Mouse (Mus musculus): ENCODE results near the gene Cryzl2. TPM values are rescaled to one million over a fixed set of nuclear protein-coding genes. Genes with fewer than 3 reads are reported as not detected.

Gene Cryzl2
- polyA plus RNA-seq (2015; fragmentation: Nextera tagmentation; extraction: Ambion mirVana), result 11.4 and 13.4 TPM in 2 replicates

GRCm38 (mm10) chr1:157458421-157459208 is at the start of gene Cryzl2:
TSS of gene Cryzl2 (plus strand) at chr1:157458577.
- WGBS, result 9% methylated on average over 25 of the region's 29 CpGs
- H3K27ac ChIP-seq, result no peak within 1 kb of the TSS

DNA sequence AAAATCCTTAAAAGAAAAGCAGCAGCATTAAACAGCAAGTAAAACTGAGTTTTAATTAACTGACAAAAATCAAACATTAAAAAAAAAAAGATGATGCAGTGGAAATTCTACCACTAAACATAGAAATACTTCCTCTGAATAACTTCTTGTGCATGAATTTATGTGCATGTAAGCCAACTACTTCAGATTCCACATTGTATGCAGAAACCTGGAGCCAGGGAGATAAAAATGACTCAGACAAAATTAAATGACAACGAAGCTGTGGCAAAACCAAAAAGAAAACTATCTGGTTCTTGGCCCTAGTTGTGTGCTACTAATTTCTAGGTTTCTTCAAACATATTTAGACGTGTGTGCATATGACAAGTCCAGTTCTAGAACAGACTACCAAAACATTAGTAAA is 48.7 kb upstream of the Cryzl2 start:
- ATAC-seq (ENCODE audit: borderline replicate concordance, extremely low read depth, low FRiP score, low TSS enrichment), result no peak
- no peaks in the 10 kb centered on the region for H3K9me3 ChIP-seq
- 77% methylated on average over 2 of the region's 2 CpGs for WGBS
- no peaks in the 10 kb centered on the region for H3K27me3 ChIP-seq
- no peak overlapping the region for H3K4me2 ChIP-seq
- H3K9ac ChIP-seq, result no peak overlapping the region
- no peak overlapping the region for H3K27ac ChIP-seq
- peaks cover 21% of the 10 kb centered on the region for H3K4me1 ChIP-seq
- no peaks in the 10 kb centered on the region for H3K36me3 ChIP-seq
- H3K4me3 ChIP-seq, result no peak overlapping the region

More at GRCm38 (mm10) chr1:157458421-157459208, at the start of gene Cryzl2:
- peaks cover 6% of the 10 kb centered on the region for H3K4me1 ChIP-seq
- peak; percentile 94 for ATAC-seq (ENCODE audit: borderline replicate concordance, extremely low read depth, low FRiP score, low TSS enrichment)
- H3K4me2 ChIP-seq, result peak within 1 kb of the TSS; percentile 80
- peak within 1 kb of the TSS; percentile 46 for H3K9ac ChIP-seq
- H3K9me3 ChIP-seq, result no peaks in the 10 kb centered on the region
- no peaks in the 10 kb centered on the region for H3K27me3 ChIP-seq
- peak within 1 kb of the TSS; percentile 42 for H3K4me3 ChIP-seq
- H3K36me3 ChIP-seq, result no peaks in the 10 kb centered on the region

- Histone ChIP-seq H3K27me3 (no peaks in the 10 kb centered on the region), H3K4me3 (peak overlapping the region; percentile 91), H3K4me2 (peak overlapping the region; percentile 87), H3K4me1 (peaks cover 21% of the 10 kb centered on the region), H3K27ac (0 out of 2 replicates have a peak overlapping the region, but pooled peaks have one; percentile 96), H3K9ac (peak overlapping the region; percentile 69; the same call in 1 of the 2 replicates), H3K36me3 (no peaks in the 10 kb centered on the region), H3K9me3 (no peaks in the 10 kb centered on the region)
- no peak for ATAC-seq (ENCODE audit: borderline replicate concordance, extremely low read depth, low FRiP score, low TSS enrichment)
- 17% methylated on average over 8 of the region's 8 CpGs for WGBS
These were observed 47.4 kb upstream of the Cryzl2 start for GRCm38 (mm10) chr1:157410937-157411336.

- H3K27ac ChIP-seq, result peak overlapping the region; percentile 96
- H3K4me1 ChIP-seq, result peaks cover 21% of the 10 kb centered on the region
- no peak for ATAC-seq (ENCODE audit: borderline replicate concordance, extremely low read depth, low FRiP score, low TSS enrichment)
- H3K36me3 ChIP-seq, result no peaks in the 10 kb centered on the region
- H3K9me3 ChIP-seq, result no peaks in the 10 kb centered on the region
- under 1% methylated on average over 4 of the region's 4 CpGs for WGBS
- H3K4me2 ChIP-seq, result peak overlapping the region; percentile 87
- H3K4me3 ChIP-seq, result peak overlapping the region; percentile 91
- peak overlapping the region; percentile 69 for H3K9ac ChIP-seq
- H3K27me3 ChIP-seq, result no peaks in the 10 kb centered on the region
These were observed 47.1 kb upstream of the Cryzl2 start for GRCm38 (mm10) chr1:157411341-157411710.

DNA sequence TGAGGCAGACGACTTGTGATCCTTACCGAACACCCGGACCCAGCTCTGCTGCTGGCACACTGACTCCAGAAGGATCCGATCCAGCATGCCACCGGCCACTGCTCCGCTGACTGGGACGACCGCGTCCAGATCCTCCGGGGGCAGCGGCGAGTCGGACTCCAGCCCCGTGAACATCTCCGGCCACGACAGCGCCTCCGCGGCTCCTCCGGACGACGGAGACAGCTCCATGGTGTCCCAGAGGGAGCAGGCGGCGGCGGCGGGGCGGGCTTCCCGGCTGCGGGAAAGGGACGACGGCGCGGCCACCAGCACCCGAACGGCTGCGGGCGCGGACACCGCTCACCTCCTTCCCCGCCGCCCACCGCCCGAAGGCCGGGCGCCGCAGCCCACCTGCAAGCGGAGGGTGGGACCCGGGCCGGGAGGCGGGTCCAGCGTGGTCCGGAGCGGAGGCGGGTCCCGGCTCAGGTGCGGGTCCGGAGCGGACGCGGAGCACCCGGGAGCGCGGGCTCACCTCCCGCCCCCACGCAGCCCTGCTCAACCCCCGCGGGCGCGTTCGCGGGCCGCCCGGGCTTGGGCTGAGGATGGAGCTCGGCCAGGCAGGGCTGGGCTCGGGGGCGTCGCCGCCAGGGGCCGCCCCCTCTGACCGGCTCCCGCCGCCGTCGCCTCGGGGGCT is 46.5 kb upstream of the Cryzl2 start:
- 0% methylated on average over 68 of the region's 85 CpGs for WGBS
- Histone ChIP-seq H3K27me3 (no peaks in the 10 kb centered on the region), H3K9me3 (no peaks in the 10 kb centered on the region), H3K4me2 (peak overlapping the region; percentile 87), H3K36me3 (no peaks in the 10 kb centered on the region), H3K4me3 (peak overlapping the region; percentile 91), H3K4me1 (peaks cover 21% of the 10 kb centered on the region), H3K9ac (peak overlapping the region; percentile 69), H3K27ac (peak overlapping the region; percentile 96)
- ATAC-seq (ENCODE audit: borderline replicate concordance, extremely low read depth, low FRiP score, low TSS enrichment), result peak; percentile 91

GRCm38 (mm10) chr1:157412454-157413369 is 45.7 kb upstream of the Cryzl2 start, which contains the start of gene Rasal2:
TSS of gene Rasal2 (minus strand) at chr1:157412595.
- peaks cover 21% of the 10 kb centered on the region for H3K4me1 ChIP-seq
- whole genome bisulfite sequencing, result under 1% methylated on average over 54 of the region's 62 CpGs
- H3K27ac ChIP-seq, result peak within 1 kb of the TSS; percentile 96
- H3K4me2 ChIP-seq, result peak within 1 kb of the TSS; percentile 87
- no peaks in the 10 kb centered on the region for H3K36me3 ChIP-seq
- H3K4me3 ChIP-seq, result peak within 1 kb of the TSS; percentile 91
- peak; percentile 96 for ATAC-seq (ENCODE audit: borderline replicate concordance, extremely low read depth, low FRiP score, low TSS enrichment)
- H3K27me3 ChIP-seq, result no peaks in the 10 kb centered on the region
- H3K9ac ChIP-seq, result peak within 1 kb of the TSS; percentile 69
- H3K9me3 ChIP-seq, result no peaks in the 10 kb centered on the region

GRCm38 (mm10) chr1:157415771-157416170 is 42.6 kb upstream of the Cryzl2 start:
- WGBS, result 61% methylated on average over 3 of the region's 3 CpGs
- Histone ChIP-seq H3K27me3 (no peaks in the 10 kb centered on the region), H3K27ac (peak overlapping the region; percentile 41; the same call in 1 of the 2 replicates), H3K36me3 (peaks cover 6% of the 10 kb centered on the region), H3K9ac (no peak overlapping the region), H3K4me3 (no peak overlapping the region), H3K4me2 (peak overlapping the region; percentile 8; the same call in 1 of the 2 replicates), H3K4me1 (peaks cover 8% of the 10 kb centered on the region), H3K9me3 (no peaks in the 10 kb centered on the region)
- ATAC-seq (ENCODE audit: borderline replicate concordance, extremely low read depth, low FRiP score, low TSS enrichment), result no peak

- Histone ChIP-seq H3K4me3 (no peak overlapping the region), H3K4me2 (no peak overlapping the region), H3K27ac (no peak overlapping the region), H3K27me3 (no peaks in the 10 kb centered on the region), H3K9me3 (no peaks in the 10 kb centered on the region), H3K4me1 (no peaks in the 10 kb centered on the region), H3K36me3 (peaks cover 6% of the 10 kb centered on the region), H3K9ac (no peak overlapping the region)
- 73% methylated on average over 2 of the region's 2 CpGs for WGBS
- no peak for ATAC-seq (ENCODE audit: borderline replicate concordance, extremely low read depth, low FRiP score, low TSS enrichment)
These were observed 41.7 kb upstream of the Cryzl2 start for GRCm38 (mm10) chr1:157416628-157417027.

GRCm38 (mm10) chr1:157417414-157417813 is 41.0 kb upstream of the Cryzl2 start:
- Histone ChIP-seq H3K4me3 (no peak overlapping the region), H3K27me3 (no peaks in the 10 kb centered on the region), H3K36me3 (peaks cover 6% of the 10 kb centered on the region), H3K4me1 (no peaks in the 10 kb centered on the region), H3K4me2 (no peak overlapping the region), H3K27ac (peak overlapping the region; percentile 54), H3K9me3 (no peaks in the 10 kb centered on the region), H3K9ac (no peak overlapping the region)
- 54% methylated on average over 3 of the region's 3 CpGs for WGBS
- no peak for ATAC-seq (ENCODE audit: borderline replicate concordance, extremely low read depth, low FRiP score, low TSS enrichment)

- no peak overlapping the region for H3K4me2 ChIP-seq
- H3K36me3 ChIP-seq, result peaks cover 6% of the 10 kb centered on the region
- no peak for ATAC-seq (ENCODE audit: borderline replicate concordance, extremely low read depth, low FRiP score, low TSS enrichment)
- peak overlapping the region; percentile 54 for H3K27ac ChIP-seq
- H3K4me3 ChIP-seq, result no peak overlapping the region
- H3K4me1 ChIP-seq, result no peaks in the 10 kb centered on the region
- H3K9me3 ChIP-seq, result no peaks in the 10 kb centered on the region
- no peak overlapping the region for H3K9ac ChIP-seq
- H3K27me3 ChIP-seq, result no peaks in the 10 kb centered on the region
- WGBS, result 52% methylated on average over 7 of the region's 7 CpGs
These were observed 40.5 kb upstream of the Cryzl2 start for GRCm38 (mm10) chr1:157417861-157418260.

DNA sequence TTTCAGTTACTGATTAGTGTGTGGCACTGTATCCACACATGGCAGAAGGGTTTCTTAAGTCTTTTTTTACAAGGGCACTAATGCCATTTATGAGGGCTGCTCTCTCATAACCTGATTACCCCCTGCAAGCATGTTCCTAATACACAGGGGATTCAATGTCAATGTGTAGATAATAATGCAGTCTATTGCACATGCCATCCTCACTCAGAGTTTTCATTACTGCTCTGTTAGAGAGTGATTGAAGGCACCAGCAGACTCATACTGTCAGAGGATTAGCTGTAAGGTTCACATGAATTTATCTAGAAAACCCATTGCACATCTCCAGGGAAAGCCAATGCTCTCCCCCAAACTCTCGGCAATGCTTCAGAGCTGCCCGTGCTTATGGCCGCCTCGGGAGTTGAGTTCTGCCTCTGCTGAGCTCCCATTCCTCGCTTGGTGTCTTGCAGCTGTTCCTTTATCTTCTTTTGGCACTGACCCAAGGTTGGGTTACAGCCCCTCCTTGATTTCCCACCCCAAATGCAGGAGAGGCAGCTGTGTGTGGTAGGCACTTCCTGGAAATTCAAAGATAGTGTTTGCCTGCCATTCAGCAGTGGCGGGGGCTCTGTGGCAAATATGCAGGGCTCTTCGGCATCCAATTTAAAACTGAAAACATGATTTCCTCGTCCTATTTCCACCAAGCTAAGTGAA is 32.5 kb upstream of the Cryzl2 start:
- H3K4me3 ChIP-seq, result 0 out of 2 replicates have a peak overlapping the region, but pooled peaks have one; percentile 5
- WGBS, result 22% methylated on average over 8 of the region's 8 CpGs
- no peak overlapping the region for H3K27ac ChIP-seq
- ATAC-seq (ENCODE audit: borderline replicate concordance, extremely low read depth, low FRiP score, low TSS enrichment), result peak; percentile 35; the same call in 1 of the 2 replicates
- H3K4me2 ChIP-seq, result peak overlapping the region; percentile 40
- no peaks in the 10 kb centered on the region for H3K27me3 ChIP-seq
- H3K36me3 ChIP-seq, result no peaks in the 10 kb centered on the region
- no peaks in the 10 kb centered on the region for H3K4me1 ChIP-seq
- no peak overlapping the region for H3K9ac ChIP-seq
- H3K9me3 ChIP-seq, result no peaks in the 10 kb centered on the region
